Mouse (Mus musculus) neutrophil, adult 5-6 weeks (primary cell): ENCODE measurements around the gene Trp53i11. TPM values are rescaled to one million over a fixed set of nuclear protein-coding genes. Genes with fewer than 3 reads are reported as not detected.
A peak's percentile ranks its signal among the peaks of the same experiment; 100 is the strongest.

Experiments used
- ATAC-seq: fragments of 151-379, 151-347 bp; 2 replicates; pipeline ENCODE4 v1.8.0; 2017; ENCODE audit warnings: mild to moderate bottlenecking, moderate TSS enrichment; ENCODE audit not compliant: insufficient number of reproducible peaks, poor library complexity, low FRiP score, severe bottlenecking; ENCODE audit errors: extremely low read depth
- total RNA-seq: library from RNA; stranded (forward); fragments of 200-1000 nt; gene quantifications from 2 replicates; pipeline ENCODE4 v1.2.3, GENCODE M21; 2017

Gene Trp53i11
- total RNA-seq = 117 and 132 TPM in 2 replicates

DNA sequence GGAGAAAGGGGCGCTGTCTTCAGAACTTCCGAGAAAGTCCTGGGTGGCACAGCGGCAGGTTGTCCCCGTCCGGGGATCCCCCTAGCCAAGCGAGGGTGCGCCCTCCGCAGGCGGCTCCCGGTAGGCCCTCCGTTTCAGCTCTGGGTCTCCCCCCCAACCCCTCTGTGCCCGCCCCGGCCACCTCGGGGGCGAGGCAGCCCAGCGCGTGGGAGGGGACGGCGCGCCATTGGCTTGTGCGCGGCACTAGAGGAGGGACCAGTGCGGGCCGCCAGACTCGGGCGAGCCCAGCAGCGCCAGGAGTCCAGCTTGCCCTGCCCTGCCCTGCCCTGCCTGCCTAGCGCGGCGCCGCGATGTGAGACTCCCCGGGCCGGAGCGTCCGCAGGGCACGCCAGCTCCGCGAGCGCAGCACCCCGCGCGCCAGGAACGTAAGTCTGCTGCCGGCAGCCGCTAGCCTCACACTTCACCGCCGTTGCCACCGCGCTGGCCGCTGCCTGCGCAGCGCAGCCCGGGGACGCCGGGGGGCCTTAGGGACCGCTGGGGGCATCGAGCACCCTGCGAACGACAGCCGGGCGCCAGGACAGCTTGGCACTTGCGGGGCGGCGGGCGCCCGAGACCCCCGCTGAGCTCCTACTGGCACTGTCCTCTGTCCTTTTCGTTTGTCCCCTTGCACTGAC lies at the start of gene Trp53i11:
TSS of gene Trp53i11 (plus strand) at position 226 of the 674 bp plus-strand sequence.
- peak; percentile 62 for ATAC-seq

- ATAC-seq = no peak
These were observed 47.9 kb upstream of the Trp53i11 start for GRCm38 (mm10) chr2:93139476-93139875.

DNA sequence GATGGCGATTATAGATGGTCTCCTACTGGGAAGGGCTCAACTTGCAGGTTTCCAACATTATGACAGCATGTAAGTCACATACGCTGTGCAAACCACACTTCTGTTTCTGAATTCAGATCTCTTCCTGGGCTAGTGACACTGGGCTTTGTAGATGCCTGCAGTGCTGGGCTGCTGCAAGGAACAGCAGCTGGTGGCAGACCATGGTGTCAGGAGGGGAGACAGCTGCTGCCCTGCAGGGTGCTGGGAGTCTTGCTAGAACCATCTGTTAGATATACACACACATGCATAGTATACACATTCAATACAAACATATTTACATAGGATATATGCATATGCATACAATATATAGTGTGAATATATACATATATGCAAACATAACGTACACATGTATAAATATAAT lies 46.0 kb upstream of the Trp53i11 start:
- ATAC-seq = no peak

DNA sequence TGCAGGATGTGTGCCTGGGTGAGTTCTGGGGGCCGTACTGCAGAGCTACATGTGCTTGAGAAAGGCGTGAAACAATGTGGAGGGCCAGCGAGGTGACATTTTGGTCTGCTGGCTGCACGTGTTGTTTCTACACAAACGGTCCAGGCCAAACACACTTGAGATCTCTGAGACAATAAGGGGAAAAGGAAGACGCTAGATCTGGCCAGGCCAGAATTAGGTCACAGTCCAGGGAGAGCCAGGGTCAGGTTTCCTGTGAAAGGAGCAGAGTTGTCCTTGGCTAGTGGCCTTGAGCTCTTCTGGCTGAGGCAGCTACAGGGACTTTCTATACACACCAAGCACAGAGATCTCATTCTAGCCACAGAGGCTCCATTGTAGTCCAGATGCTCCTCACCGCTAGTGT lies 44.7 kb upstream of the Trp53i11 start:
- ATAC-seq = no peak

DNA sequence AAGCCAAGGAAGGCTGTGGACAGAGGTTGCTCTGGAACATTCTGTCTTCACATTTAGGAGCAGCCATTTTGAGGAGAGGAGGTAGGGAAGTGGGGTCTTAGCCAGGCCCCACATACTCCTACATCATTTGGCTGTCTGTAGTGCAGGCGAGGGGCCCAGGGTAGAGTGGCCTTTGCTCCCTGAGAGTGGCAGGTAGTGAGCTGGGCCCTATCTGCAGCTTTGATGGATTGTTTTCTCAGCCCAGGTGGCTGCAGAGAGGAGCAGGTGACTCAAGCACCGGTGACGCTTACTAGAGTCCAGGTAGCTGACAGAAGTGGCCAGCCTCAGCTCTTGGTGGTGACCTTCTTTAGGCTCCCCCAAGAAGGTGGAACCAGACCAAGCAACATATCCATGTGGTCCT lies 43.2 kb upstream of the Trp53i11 start:
- ATAC-seq = no peak

DNA sequence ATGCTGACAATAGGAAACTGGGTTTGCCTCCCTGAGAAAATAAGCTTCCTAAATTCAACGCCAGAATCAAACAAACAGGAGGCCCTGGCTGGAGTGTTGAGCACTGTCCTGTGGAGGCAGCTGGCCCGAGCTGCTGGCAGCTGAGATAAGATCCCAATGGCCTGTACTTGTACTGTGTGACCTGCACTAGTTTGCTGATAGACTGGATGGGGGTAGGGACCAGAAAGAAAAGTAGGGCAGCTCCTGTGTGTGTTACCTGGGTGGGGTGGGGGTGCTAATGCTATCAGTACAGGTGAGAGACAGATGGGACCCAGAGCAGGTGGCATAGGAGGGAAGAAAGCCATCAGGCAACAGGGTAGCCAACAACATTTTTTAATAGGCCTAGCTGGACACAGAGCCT lies 37.3 kb upstream of the Trp53i11 start:
- no peak for ATAC-seq

GRCm38 (mm10) chr2:93150673-93151450 lies 36.5 kb upstream of the Trp53i11 start:
- ATAC-seq = no peak

DNA sequence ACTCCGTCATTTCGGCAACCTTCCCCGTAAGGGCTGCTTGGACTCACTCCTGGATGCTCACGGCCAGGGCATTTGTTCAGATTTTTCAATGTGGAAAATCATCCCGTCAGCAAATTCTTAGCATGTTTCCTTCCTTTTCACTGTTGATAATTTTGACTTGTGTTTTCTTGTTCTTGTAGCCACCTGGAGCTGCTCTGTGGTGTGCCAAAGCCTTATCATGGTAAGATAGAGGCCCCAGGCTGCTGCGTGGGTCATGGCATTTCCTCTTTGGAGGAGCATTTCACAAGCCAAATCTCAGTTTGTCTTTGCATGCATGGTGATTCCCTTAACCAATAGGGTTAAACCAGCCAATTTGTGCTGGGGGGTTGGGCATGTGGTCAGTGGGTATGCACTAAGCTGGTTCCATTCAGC lies 35.2 kb upstream of the Trp53i11 start:
- no peak for ATAC-seq

GRCm38 (mm10) chr2:93152883-93153491 lies 34.4 kb upstream of the Trp53i11 start:
- ATAC-seq = no peak

- ATAC-seq = no peak
These were observed 33.5 kb upstream of the Trp53i11 start for GRCm38 (mm10) chr2:93153833-93154232.

DNA sequence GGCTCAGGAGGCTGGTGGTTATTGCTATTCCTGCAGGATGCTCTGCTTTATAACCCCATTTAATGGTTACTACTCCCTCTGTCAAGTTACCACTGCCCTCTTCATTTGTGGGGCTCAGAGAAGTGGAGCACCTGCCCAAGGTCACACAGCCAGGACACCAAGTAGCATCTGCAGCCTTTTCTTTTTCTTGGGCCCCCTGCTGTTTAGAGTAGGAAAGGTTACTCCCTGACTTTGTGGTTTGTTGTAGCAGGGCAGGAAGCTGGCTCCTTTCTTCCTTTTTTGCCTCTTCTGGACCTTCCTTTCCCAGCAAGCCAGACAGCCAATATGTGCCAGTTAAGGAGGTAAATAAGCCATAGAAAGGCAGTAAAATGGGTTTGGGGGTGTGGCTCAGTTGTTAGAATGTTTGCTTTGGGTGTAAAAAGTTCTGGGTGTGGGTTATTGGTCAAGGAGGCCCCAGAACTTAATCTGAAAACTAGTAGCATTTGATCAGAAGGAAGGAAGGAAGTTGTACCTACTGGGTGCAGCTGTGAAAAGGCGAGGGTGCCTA lies 32.8 kb upstream of the Trp53i11 start:
- no peak for ATAC-seq

GRCm38 (mm10) chr2:93160467-93161035 lies 26.8 kb upstream of the Trp53i11 start:
- ATAC-seq = no peak

GRCm38 (mm10) chr2:93161914-93162664 lies 25.3 kb upstream of the Trp53i11 start:
- peak; percentile 38; the same call in 1 of the 2 replicates for ATAC-seq

GRCm38 (mm10) chr2:93162791-93163190 lies 24.6 kb upstream of the Trp53i11 start:
- ATAC-seq = peak; percentile 45; the same call in 1 of the 2 replicates

DNA sequence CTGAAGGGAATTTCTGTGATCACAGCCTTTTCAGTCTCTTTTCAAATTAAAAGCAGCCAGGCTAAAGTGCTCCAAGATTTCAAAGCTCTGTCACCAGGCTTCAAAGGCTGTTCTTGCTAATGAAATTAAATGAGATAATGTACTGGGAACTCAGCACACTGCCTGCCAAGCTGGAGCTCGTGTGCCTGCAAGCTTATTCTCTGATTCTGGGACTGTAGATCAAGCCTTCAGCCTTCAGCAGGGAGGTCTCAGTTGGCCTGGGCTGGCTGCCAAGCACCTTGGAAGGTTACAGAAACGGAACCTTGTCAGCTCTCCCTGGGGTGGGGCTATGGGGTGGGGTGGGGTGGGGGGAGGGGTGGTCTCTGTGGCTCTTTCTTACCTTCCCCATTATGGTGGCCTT lies 24.0 kb upstream of the Trp53i11 start:
- no peak for ATAC-seq

DNA sequence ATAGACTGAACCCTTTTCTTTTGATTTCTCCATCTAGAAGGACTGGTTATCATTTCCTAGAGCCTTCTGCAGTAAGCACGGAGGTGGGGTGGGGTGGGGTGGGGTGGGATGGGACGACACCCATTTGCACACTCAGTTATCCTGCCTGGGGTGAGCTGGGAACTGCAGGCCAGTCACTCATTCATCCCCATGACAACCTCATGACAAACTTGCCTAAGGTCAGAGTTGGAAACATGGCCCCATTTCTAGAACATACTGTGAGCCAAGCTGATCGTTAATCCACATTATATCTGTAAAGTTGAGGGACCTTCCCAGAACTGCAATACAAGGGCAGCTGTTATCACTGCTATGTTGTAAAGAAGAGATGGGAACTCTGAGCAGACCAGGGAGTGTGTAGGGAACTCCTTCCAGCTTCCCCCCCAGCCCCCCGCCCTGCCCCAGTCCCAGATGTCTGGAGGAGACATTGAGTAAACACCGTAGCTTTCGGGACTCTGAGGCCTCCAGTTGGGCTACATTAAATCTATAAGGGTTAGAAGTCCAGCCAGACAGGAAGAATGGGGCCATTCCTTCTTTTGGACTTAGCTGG lies 23.5 kb upstream of the Trp53i11 start:
- no peak for ATAC-seq

GRCm38 (mm10) chr2:93166295-93166694 lies 21.1 kb upstream of the Trp53i11 start:
- ATAC-seq = no peak

GRCm38 (mm10) chr2:93166734-93167406 lies 20.5 kb upstream of the Trp53i11 start:
- peak; percentile 74 for ATAC-seq
